In the genomic region with DNA sequence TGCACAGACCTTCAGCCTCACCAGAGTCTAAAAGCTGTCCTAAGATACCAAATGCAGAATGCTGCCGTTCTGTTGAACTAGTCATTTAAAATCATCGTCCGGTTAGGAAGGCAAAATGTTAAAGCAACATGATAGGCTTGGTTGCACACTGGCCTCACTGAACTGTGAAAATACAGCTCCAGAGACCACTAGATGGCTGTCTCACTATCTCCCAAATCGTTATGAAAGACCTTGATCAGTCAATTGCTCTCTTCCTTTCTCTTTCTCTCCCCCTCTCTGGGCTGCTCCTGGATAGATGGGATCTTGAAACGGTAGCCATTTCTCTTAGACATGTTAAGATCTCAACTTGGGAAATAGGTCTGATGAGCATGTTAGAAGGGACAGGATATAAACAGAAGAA, we compare ENCODE assay signal across 11 mouse cellular contexts.
DNase-seq lines count a peak whose midpoint lies in the region; ATAC-seq lines count a peak whose summit lies in the region.
"Had no signal": no experiment of that assay in that cellular context is flagged by ENCODE, and none has a peak within 500 bp of the region (broad histone marks: within the 10 kb centered on the region; RNA-seq: fewer than 3 reads in every experiment).

No protein-coding gene starts in this region.

- H3K4me3 ChIP-seq in kidney, embryonic 16.5 days (ENCODE audit: low read length), result no peak overlapping the region
- H3K4me3 ChIP-seq: liver, embryonic 15.5 days had no signal

- peak; percentile 59; the same call in 1 of the 2 replicates for ATAC-seq in kidney, embryonic 16.5 days (ENCODE audit: low FRiP score, low TSS enrichment)

- peak; percentile 36 for DNase-seq in heart, adult 11 months
- DNase-seq in heart, adult 8-10 months (ENCODE audit: low spot score), result no peak
- DNase-seq in 3T3-L1 (ENCODE audit: low read depth, low spot score) (peak; percentile 36), ES-CJ7 (ENCODE audit: low read depth, low spot score) (peak; percentile 20)
- no peak for DNase-seq in spleen, postnatal 10 days (ENCODE audit: low spot score in 2 of 2)
- DNase-seq in left cerebral cortex, postnatal 4 days, result no peak
- no peak for DNase-seq in urinary bladder, adult 2 months (ENCODE audit: low spot score)
- DNase-seq: embryo, embryonic 11 days; heart, postnatal 10 days had no signal

- intact Hi-C loops in left cerebral cortex, postnatal 4 days (cut with DNase I), result no loop called here

- H3K36me3 ChIP-seq in kidney, embryonic 16.5 days (ENCODE audit: insufficient read depth, low read length), result no peaks in the 10 kb centered on the region
- H3K36me3 ChIP-seq: liver, embryonic 15.5 days had no signal

- H3K27ac ChIP-seq in kidney, embryonic 16.5 days (ENCODE audit: low read length), result no peak overlapping the region
- H3K27ac ChIP-seq: liver, embryonic 15.5 days had no signal

- whole genome bisulfite sequencing in kidney, embryonic 16.5 days, result 17% methylated on average over 5 of the region's 5 CpGs

- no peaks in the 10 kb centered on the region for H3K4me1 ChIP-seq in kidney, embryonic 16.5 days (ENCODE audit: insufficient read depth, low read length)
- H3K4me1 ChIP-seq: liver, embryonic 15.5 days had no signal

- no peak overlapping the region for H3K4me2 ChIP-seq in kidney, embryonic 16.5 days (replicated peaks; ENCODE audit: low read depth, low read length)
- H3K4me2 ChIP-seq: liver, embryonic 15.5 days had no signal

- no peaks in the 10 kb centered on the region for H3K9me3 ChIP-seq in kidney, embryonic 16.5 days (ENCODE audit: low read length)
- H3K9me3 ChIP-seq: liver, embryonic 15.5 days had no signal

- H3K9ac ChIP-seq in kidney, embryonic 16.5 days (replicated peaks; ENCODE audit: low read length), result no peak overlapping the region
- H3K9ac ChIP-seq: liver, embryonic 15.5 days had no signal

- H3K27me3 ChIP-seq in kidney, embryonic 16.5 days (ENCODE audit: insufficient read depth, low read length), result no peaks in the 10 kb centered on the region
- H3K27me3 ChIP-seq: liver, embryonic 15.5 days had no signal

Comparison
In these comparisons a context has a peak if more than half of its experiments do, and no peak if none do; other contexts are left out.
1. DNase-seq: peak in heart, adult 11 months (single experiment), 3T3-L1 (single experiment) and ES-CJ7 (single experiment); none in heart, adult 8-10 months (single experiment), spleen, postnatal 10 days (0 of 2), left cerebral cortex, postnatal 4 days (single experiment) and urinary bladder, adult 2 months (single experiment).